Mouse (Mus musculus) erythroblast, adult 5-6 weeks (primary cell): ENCODE data around the gene Smg5. TPM values are rescaled to one million over a fixed set of nuclear protein-coding genes. Genes with fewer than 3 reads are reported as not detected.
A peak's percentile ranks its signal among the peaks of the same experiment; 100 is the strongest.
"Not testable (repeated sequence)": the region's sequence is repeated elsewhere in the genome, so short reads cannot be mapped to it uniquely, and the experiment has no call there.

Experiments
- ATAC-seq: replicated peaks from 2 replicates; pipeline ENCODE4 v1.8.0; 2016; ENCODE audit warnings: moderate number of reproducible peaks, mild to moderate bottlenecking, moderate TSS enrichment, inconsistent platforms; ENCODE audit not compliant: poor library complexity, low FRiP score, severe bottlenecking
- total RNA-seq, 2 experiments: library from RNA; stranded (forward) in 1 of 2; stranded (reverse) in 1 of 2; fragments of 150-400 nt in 1 of 2; fragments of 200-764, 138-1000 nt in 1 of 2; gene quantifications; 2 replicates each; pipeline versions ENCODE4 v1.2.3 to v1.2.4; 2015 to 2017; ENCODE audit warnings: low replicate concordance in 2 of 2

The Smg5 gene
- 28.1 and 29.5 TPM in 2 replicates for total RNA-seq (2015; ENCODE audit: low replicate concordance)
- total RNA-seq (2017; ENCODE audit: low replicate concordance) = 45.1 and 58.0 TPM in 2 replicates

GRCm38 (mm10) chr3:88336058-88337013, at the start of gene Smg5, which contains the start of gene Tmem79:
Gene Smg5 (plus strand): TSS chr3:88336260.
Gene Tmem79 (minus strand): TSS chr3:88336148.
- peak; percentile 85 for ATAC-seq

DNA sequence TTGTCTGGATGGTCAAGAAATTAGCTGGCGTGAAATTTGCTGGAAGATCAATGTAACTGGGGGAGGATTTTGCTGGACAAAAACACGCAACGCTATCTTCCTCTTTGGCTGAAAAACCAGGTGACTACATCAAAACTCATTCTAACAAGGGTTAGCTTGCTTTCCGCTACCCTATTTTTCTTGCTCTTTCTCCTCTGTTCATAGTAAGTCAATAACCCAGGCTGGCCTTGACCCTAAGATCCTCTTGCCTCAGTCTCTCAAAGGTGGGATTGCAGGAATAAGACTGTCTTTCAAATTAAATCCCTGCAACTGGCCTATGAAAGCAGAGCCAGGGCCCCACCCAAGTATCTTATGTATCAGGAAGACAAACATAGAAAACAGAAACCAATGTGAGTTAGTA, 49.0 kb upstream of the Smg5 start, which contains the start of gene Gm38392:
TSS of gene Gm38392 (minus strand) at position 101 of the 400 bp plus-strand sequence.
- ATAC-seq = no peak

GRCm38 (mm10) chr3:88288133-88288713, 47.8 kb upstream of the Smg5 start:
- ATAC-seq = not testable (repeated sequence)

GRCm38 (mm10) chr3:88291970-88292369, 44.1 kb upstream of the Smg5 start:
- ATAC-seq = no peak

DNA sequence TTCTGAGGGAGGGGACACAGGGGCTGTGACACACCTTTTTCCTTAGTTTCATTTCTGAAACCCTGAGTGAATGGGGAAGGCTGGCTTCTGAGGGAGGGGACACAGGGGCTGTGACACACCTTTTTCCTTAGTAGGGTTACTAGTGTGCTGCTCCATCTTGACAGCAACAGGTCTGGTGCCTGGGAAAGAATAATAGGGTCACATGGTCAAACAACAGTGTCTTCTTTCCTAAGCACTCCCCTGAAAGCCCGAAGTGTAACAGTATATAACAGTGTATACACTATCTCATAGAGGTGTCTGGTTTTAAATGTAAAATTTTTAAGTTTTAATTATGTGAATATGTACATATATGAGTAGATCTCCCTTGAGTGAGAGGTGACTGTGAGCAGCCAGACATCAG, 40.8 kb upstream of the Smg5 start:
- ATAC-seq = not testable (repeated sequence)

DNA sequence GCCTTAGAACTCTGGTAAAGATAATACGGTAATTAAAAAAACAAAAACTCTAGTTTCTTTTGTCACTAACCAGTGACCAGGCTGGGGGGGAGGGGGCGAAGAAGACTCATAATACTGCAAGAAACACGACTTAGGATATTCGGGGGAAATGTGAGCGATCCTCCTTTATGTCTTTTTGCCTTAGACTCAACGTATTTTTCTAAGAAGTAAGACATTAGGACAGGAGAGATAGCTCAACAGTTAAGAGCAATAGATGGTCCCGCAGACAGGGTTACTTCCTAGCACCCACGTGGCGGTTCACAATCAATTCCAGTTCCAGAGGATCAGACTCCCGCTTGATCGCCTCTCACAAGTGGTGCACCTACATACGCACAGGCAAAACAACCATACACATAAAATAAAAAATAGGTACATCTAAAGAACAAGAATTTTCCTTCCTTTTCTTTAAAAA, 39.9 kb upstream of the Smg5 start:
- ATAC-seq = no peak

DNA sequence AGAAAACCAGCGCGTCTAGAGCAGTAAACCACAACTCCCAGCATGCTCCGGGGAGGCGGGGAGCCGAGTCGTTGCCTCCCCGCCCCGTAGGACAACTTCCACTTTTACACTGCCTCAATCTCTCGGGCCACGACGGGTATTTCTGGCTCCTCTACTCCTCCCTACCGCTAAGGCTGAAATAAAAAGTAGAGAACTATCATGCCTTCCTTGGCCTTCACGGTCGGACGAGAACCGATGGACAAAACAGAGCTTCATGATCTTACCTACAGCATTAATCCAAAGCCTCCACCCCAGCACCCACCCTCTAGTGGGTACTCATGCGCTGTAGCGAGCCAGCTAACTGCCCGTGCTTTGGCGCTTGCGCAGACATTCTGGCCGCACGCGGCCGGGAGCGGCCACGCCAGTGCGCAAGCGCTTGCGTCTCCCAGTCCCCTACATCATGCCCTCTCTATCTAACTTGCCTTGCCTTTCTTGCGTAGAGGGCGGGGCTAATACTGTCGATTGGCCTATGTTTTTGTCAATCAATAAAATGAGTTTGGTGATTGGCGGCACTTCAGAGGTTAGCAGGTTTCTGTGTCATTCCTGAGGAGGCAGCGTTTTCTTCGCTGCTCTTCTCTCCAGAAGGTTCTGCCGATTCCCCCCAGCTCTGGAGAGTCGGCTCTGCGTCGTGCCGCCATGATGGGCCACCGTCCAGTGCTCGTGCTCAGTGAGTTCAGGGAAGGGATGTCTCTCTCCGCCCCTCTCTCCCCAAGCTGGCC, 39.3 kb upstream of the Smg5 start, which contains the start of the genes Tsacc and Cct3:
TSS of gene Tsacc (minus strand) at position 439 of the 758 bp plus-strand sequence.
TSS of gene Cct3 (plus strand) at position 556 of the 758 bp plus-strand sequence.
- peak; percentile 90 for ATAC-seq

- peak; percentile 48 for ATAC-seq
These were observed 38.7 kb upstream of the Smg5 start for GRCm38 (mm10) chr3:88297321-88297851.

GRCm38 (mm10) chr3:88299172-88299571, 36.9 kb upstream of the Smg5 start:
- ATAC-seq = no peak

- ATAC-seq = peak; percentile 90
These were observed 11.1 kb upstream of the Smg5 start, which contains the start of gene Glmp for GRCm38 (mm10) chr3:88324951-88325405. Gene Glmp (plus strand): TSS chr3:88325023.

GRCm38 (mm10) chr3:88328956-88329355, 7.1 kb upstream of the Smg5 start:
- no peak for ATAC-seq

DNA sequence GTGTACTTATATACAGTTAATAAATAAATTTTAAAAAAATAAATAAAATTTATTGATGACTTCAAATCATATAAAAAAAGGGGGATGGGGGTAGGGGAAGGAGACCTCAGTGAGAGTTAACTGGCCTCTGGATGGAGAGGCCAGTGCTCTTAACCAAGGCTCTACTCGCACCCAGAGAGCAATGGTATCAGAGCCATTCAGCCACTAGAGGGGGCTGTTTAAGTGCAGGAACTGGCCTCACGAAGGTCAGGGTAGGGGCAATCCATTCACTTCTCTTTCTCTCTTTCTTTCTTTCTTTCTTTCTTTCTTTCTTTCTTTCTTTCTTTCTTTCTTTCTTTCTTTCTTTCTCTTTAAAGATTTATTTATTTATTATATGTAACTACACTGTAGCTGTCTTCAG, 4.8 kb upstream of the Smg5 start:
- ATAC-seq = 0 out of 2 replicates have a peak, but pooled peaks have one; percentile 48

DNA sequence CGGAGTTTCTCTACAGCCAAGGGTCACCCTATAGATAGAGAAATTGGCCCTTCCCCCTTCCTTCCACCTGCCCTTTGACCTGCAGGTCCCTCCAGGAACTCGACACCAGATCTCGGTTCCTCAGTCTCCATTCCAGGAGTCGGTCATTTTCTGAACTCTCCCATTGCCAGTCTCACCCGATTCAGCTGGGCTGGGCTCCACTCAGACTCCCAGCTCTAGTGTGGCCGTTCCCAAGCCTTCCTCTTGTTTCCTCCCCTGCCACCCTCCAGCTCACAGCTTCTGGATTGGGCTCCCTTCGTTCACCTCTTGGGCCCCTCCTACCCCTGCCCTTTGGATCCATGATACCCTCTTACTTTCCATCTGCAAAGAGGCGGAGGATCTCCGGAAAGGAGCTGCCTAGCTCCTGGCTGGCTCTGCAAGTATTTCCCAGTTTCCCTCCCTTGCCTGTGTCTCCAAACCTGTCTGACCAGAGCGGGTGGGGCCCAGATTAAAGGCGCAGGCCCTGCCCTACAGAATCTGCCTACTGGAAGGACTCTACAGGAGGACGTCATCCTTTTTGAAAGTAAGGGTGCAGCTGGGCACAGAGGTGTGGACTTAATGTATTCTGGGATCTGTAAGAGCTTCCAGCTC, 1.9 kb upstream of the Smg5 start:
- ATAC-seq = no peak

GRCm38 (mm10) chr3:88334902-88335435, 1.1 kb upstream of the Smg5 start:
- no peak for ATAC-seq

- peak; percentile 60 for ATAC-seq
These were observed 515 bp upstream of the Smg5 start for GRCm38 (mm10) chr3:88335436-88336053.

- peak; percentile 50 for ATAC-seq
These were observed 1.4 kb downstream of the Smg5 start for GRCm38 (mm10) chr3:88337367-88338020.

GRCm38 (mm10) chr3:88338316-88338715, 2.3 kb downstream of the Smg5 start:
- peak; percentile 49 for ATAC-seq

GRCm38 (mm10) chr3:88339006-88339405, 2.9 kb downstream of the Smg5 start:
- no peak for ATAC-seq
